Mouse (Mus musculus) G1E-ER4 (cell line): ENCODE results near the gene Wee2. TPM values are rescaled to one million over a fixed set of nuclear protein-coding genes. Genes with fewer than 3 reads are reported as not detected.

Experiments
- GATA1 ChIP-seq: IDR thresholded peaks from one replicate; pipeline ENCODE4 v1.8.0; 2012; ENCODE audit warnings: low read length, inconsistent platforms
- polyA plus RNA-seq: library from polyadenylated mRNA; stranded (reverse); fragments of >175 nt; gene quantifications from 2 replicates; pipeline ENCODE4 v1.2.3, GENCODE M21; 2012

Wee2 gene
- polyA plus RNA-seq, 1 experiment: not detected

DNA sequence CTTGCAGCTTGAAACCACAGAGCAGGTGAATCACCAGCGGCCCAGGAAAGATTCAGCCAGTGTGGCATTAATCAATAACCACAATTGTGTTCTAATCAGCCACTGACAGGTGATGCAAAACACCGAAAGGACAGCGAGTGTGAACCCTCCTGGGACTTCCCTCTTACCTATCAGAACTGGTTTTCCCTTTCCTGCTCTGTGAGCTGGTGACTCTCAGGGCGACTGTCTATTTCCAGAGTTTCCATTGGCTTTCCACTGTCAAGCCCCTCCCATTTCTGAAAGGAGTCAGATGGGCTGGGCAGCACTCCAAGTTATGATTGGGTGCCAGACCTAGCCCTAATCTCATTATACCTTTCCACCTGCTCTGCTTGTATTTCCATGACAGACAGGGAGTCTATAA lies 7.5 kb upstream of the Wee2 start:
- no peak for TF ChIP-seq GATA1

DNA sequence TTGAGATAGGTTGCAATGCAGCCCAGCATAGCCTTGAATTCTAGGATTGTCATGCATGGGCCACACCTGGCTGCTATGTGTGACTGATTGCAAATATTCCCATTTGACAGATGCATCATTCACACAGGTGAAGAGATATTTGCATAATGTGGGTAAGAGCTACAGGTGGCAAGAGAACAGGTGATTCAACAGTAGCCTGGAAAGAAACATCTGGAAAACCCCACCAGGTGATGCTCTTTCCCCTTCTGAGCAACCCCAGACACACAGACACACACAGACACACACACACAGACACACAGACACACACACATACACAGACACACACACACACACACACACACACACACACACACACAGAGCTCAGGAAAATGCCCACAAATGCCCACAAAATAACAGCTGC lies 7.1 kb upstream of the Wee2 start:
- TF ChIP-seq GATA1: no peak

DNA sequence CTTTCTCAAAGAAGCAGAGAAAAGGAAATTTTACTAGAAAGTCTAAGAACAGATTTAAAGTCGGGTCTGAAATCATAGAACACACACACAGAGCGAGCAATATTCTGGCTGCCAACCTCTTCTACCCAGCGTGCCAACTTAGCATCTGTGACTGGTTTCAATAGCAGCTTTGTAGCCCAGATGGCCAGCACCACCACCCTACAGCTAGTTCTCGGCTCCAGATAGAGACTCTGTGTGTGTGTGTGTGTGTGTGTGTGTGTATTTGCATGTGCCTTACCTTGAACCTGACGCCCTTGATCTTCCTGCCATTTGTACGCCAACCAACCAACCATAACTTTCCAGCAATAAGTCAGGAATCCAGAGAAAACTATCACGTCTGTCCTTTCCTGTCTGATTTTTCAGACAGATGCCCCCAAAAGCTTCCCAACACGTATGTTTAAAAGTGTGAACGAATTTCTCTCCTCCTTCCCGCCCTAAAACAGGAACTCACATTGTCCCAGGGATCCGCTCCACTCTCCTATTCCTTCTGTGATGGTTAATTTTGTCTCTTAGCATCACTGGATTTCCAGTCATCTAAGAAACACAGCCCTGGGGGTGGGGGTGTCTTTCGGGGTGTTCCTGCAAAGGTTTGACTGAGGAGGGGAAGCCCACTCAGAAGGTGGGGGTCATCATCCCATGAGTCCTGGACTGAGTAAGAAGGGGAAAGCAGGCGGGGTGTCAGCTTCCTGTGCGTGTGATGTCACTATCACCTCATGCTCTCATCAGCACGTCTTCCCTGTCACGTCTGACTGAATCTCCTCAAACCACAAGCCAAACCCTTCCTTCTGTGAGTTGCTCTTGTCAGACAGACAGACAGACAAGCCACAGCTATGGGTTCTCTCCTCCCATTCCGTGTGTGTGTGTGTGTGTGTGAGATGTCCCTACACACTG lies 6.3 kb upstream of the Wee2 start:
- no peak for TF ChIP-seq GATA1

DNA sequence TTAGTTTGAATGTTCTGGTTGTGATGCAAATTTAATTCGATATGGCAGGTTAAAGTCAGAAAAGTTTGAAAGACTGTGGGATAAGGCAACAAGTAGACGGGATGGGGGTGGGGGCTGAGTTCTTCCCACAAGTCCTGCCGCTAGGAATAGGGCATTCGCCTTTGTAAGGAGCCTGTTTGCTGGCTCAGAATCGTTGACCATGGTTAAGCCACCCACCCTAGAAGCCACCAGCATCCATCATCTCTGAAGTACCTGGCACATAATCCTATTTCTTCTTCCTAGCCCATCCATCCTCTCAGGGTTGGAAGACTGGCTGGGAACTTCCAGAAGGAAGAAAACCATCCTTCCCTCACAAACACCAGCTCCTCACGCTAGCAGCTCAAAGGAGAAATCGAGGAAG lies 4.2 kb upstream of the Wee2 start:
- no peak for TF ChIP-seq GATA1

DNA sequence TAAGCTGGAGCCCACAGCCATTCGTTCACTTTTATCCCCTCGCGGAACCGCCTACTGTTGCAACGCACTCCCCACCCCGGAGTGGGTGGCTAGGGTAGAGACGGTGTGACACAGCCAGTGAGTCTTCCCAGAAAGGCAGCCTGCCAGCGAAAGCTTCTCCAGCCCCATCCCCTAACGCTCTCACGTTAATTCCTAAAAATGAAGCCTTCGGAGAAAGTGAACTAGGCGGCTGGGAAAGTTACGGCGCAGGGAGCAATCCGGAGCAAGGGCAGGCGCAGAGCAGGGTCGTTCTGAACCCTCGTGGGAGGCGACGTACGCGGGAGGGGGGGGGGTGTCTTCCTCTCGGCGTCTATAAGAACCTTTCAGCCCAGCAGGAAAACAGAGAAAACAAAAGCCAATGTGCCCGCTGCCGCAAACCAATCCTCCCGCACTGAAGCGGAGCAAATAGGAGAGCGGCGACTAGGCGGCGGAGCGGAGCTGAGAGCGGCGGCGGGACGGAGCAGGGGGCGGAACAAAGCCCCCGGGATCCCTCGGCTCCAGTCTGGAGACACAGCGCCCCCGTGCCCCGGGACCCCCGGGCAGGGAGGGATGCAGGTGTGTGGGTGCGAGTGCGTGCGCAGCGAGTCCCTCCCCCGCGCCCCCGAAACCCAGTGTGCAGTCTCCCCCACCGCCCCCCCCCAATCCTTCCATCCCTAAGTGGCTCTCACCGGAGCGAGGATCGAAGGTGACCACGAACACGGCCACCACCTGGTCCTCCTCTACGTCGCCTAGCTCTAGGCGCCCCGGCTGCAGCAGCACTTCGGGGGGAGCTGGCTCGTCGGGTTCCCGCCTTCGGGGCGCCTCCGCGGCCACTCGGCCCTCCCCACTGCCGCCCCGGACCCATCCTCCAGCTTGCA lies 3.5 kb upstream of the Wee2 start:
- TF ChIP-seq GATA1: no peak

DNA sequence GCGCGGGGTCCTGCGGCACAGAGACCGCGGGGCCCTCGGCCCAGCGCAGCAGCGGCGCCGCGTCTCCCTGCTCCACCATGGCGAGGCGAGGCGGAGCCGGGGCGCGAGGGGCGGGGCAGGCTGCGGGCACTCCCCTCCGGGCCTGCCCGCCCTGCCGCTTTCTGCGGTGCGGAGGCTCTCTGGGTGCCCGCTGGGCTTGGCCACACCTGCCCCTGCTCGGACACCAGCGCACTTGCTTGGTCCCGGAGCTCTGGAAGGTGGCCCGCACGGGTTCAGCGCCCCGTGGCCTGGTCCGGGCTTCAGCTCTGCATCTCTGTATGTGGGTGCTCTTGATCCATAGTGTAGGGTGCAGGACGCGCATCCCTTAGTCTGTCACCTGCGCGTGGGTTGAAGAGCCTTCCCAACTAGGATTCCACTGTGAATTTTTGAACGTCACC lies 2.8 kb upstream of the Wee2 start, which contains the start of gene E330009J07Rik:
TSS of gene E330009J07Rik (minus strand) at position 89 of the 437 bp plus-strand sequence.
- no peak for TF ChIP-seq GATA1

DNA sequence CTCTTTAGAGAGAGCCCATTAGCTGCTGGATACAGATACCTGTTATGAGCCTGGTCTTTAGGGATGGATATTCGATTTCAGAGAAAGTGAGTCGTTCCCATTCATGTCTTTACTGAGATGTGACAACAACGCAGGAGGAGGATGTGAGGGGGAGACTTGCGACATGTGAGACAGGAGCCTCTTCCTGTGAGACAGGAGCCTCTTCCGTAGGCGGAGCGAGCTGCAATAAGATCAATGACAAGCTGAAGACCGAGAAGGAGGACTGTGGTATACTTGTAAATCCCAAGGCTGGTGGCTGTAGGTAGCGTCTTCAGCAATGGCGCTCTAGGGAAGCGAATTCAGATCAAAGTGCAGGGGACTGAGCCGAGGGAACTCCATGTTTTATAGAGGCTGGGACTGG lies 843 bp downstream of the Wee2 start:
- no peak for TF ChIP-seq GATA1

DNA sequence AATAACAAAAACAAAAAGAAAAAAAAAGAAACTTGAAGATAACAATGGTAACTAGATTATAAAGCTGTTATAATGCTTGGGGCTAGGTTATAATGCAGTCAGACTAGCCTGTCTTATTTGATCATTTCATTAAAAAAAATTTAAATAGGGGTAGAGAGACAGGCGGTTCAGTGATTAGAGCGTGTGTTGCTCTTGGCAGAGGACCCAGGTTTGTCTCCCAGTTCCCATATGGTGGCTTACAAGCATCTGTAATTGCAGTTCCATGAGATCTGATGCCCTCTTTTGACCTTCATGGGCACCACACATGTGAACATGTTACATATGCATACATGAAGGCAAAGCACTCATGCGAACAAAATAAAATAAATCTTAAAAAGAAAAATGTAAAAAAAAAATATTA lies 2.4 kb downstream of the Wee2 start:
- TF ChIP-seq GATA1: no peak

DNA sequence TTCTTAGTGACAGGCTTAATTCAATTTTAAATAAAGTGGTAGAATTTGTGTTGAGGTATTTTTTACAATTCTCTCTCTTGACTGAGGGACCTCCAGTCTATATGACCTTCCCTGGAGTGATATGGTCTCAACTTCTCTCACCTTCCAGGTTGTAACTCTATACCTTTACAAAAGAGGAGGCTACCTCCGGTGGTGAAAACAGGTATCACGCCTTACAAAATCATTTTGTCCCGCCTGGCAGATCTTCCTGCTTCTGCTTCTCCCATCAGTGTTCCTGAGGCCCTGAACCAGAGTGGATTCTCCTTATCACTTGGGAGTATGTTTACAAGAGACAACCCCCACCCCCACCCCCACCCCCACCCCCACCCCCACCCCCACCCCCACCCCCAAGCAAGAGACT lies 2.9 kb downstream of the Wee2 start:
- TF ChIP-seq GATA1: no peak

DNA sequence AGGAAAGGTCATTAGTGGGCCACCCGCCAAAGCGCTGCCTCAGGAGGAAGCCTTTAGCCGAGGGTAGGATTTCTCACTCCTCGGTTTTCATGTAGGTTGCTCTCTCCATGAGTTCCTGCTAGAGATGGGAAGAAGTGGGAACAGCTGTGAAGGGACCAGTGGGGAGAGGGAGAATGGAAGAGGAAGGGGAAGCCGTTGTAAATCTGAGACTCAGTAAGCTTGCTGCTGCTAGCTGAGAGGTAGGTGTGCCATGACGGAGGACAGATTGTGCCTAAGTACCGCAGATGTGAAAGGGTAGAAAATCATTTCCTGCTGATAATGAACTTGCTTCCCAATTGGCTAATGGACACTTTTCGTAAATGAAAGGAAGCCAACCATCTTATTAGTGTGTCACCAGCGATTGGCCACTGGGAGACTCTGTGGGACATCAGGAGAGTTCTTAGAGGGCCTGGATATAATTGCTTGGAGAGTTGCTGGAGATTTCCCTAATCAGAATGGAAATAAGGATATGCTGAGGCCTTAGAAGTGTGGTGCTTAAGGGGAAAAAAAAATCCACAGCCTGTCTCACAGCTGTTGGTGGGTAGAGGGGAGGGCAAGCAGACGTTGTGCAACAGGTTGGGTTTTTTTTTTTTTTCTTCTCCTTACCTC lies 4.5 kb downstream of the Wee2 start:
- no peak for TF ChIP-seq GATA1

DNA sequence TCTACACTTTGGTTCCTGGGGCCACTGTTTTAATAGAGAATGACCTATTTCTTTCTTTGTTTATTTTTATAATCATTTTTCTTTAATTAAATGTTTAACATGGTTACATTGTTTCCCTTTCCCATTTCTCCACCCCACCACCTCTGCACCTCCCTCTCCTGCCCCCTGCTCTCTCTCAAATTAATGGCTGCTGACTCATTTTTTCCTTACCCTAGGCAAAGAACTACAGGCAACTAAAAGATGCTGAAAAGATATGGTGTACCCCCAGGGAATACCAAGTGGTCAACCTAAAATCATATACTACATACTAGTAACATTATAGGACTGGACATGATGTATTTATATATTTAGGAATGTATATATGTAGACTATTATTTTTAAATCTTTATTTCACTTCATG lies 9.7 kb downstream of the Wee2 start:
- no peak for TF ChIP-seq GATA1

DNA sequence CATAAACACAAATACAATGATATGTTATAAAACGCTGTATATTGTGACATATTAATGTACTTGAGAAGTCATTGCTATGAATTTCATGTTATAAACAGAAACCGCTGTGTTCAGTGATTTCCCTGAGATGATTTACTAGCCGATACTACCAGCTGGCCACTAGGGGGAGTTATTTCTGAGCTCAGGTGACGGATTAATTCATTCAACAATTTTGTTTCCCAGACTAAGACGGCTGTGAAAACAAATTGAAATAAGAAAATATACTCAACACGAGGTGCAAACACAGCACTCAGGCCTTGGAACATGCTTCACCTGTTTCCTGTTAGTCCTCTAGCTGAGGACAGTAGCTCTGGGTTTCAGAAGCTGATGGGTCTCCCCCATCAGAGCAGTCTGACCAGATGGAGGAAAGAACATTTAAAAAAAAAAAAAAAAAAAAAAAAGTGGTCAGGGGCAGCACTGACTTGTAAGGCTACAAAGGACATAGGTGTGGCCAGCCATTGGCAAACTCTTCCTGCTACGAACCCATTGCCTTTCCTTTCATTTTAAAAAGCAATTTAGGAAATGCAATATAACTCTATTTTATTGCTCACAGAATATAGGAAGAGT lies 15.7 kb downstream of the Wee2 start:
- no peak for TF ChIP-seq GATA1

DNA sequence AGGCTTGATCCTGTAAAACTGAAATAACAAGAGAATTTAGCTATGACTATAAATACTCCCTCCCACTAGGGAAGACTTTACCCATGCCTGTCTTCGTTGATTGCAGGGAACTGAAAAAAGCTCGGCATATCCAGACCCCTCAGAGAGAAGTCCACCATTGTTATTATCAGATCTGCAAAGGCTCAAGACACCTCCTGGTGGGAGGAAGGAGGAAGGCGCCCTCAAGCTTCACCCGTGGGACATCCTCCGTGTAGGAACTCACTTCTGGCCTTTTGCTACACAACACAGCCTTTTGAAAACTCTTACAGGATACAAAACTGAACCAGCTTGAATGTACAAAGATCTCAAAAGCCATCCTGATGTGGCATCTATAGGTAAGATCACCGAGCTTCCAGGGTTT lies 26.8 kb downstream of the Wee2 start:
- no peak for TF ChIP-seq GATA1

DNA sequence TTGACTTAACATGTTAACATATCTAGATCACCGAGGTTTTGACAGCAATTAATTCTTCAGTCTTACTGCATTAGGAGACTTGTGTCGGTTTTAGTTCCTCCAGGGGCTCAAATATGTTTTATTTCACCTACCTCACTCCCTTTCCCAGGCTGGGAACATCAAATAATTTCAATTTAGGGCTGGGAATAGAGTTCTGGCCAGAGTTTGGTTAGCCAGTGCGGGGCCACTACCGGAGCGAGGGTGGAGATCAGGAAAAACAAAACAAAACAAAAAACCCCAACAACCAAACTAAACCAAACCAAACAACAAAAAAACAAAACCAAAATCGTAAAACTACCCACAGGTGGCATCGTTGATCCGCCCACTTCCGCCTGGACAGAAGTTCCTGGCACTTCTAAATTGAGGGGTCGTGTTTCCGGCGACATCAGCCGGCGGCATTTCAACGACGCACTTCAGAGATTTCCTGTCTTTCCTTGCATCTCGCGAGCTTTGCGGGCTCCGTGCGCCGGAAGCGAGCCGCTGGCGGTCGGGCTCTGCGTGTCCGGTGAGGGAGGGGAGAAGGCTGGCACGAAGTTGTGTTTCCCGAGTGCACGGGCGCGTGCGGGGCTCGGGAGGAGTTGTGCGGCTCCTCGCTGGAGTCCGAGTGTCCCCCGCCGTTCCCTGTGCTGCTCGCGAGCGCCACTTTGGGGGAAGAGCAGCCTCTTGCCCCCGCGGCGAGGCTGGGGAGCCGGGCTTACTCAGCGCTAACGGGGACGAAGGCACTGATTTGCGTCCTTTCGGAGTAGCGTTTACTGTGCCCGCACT lies 32.2 kb downstream of the Wee2 start, which contains the start of gene Ssbp1:
TSS of gene Ssbp1 (plus strand) at position 437 of the 804 bp plus-strand sequence.
- no peak for TF ChIP-seq GATA1

DNA sequence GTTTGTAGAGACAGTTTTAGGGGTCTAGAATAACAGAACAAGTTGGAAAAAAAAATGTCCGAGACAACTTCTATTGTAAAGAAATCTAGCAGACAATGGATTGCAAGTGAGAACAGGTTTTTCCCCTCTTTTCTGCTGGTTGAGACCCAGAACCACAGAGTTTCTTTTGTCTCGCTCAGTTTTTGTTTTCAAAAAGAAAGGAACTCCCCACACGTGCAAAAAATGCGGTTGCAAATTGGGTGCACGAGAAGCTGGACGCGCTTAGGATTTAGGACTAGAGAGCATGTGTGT lies 32.8 kb downstream of the Wee2 start:
- no peak for TF ChIP-seq GATA1

DNA sequence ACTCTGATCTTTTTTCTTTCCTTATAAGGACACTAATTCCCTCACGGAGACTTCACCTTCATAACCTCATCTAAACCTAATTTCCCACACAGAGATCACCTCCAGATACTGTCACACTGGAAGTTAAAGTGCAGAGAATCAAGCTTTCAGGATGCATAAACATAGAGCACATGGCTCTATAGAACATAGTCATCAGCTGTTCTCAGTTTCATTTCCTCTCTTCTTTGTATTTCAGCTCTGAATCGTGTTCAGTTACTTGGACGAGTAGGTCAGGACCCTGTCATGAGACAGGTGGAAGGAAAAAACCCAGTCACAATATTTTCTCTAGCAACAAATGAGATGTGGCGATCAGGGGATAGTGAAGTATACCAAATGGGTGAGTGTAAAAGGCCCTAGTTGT lies 37.2 kb downstream of the Wee2 start:
- no peak for TF ChIP-seq GATA1
